Mouse (Mus musculus) spleen, adult 2 months (tissue): ENCODE measurements around the gene 5730409E04Rik.

Experiments
- CTCF ChIP-seq: fragments of 200-500 bp; IDR thresholded peaks from 2 replicates; pipeline ENCODE4 v1.5.1; 2011; ENCODE audit warnings: mild to moderate bottlenecking, inconsistent platforms; ENCODE audit not compliant: insufficient read depth, insufficient read length, insufficient replicate concordance; ENCODE audit errors: extremely low read depth
- POLR2A ChIP-seq: fragments of 200-500 bp; IDR thresholded peaks from 2 replicates; pipeline ENCODE4 v1.6.1; 2011; ENCODE audit warnings: low read depth, low read length, inconsistent platforms

GRCm38 (mm10) chr4:126655356-126655755 lies 45.7 kb downstream of the 5730409E04Rik start:
- TF ChIP-seq CTCF = no peak
- no peak for TF ChIP-seq POLR2A
